Mouse (Mus musculus) liver, adult 2 months (tissue): ENCODE measurements around the gene 1110017D15Rik.
A peak's percentile ranks its signal among the peaks of the same experiment; 100 is the strongest.

Source experiments
- CTCF ChIP-seq: fragments of 200-500 bp; IDR thresholded peaks from 2 replicates; pipeline ENCODE4 v1.5.1; 2011; ENCODE audit warnings: low read depth, low read length, control low read depth
- POLR2A ChIP-seq: fragments of 200-500 bp; IDR thresholded peaks from 2 replicates; pipeline ENCODE4 v1.6.1; 2011; ENCODE audit warnings: low read length, control low read depth; ENCODE audit not compliant: insufficient read depth; ENCODE audit errors: extremely low read depth

- TF ChIP-seq CTCF (0 out of 2 replicates have a peak, but pooled peaks have one; percentile 18), POLR2A (no peak)
Observed at GRCm38 (mm10) chr4:41465287-41465665, 51.9 kb downstream of the 1110017D15Rik start.
